ENCODE assay signal across 25 mouse cellular contexts in genomic region chr5:137590507-137590906, GRCm38 (mm10). TPM values are rescaled to one million over a fixed set of nuclear protein-coding genes. Genes with fewer than 3 reads are reported as not detected.
A peak's percentile ranks its signal among the peaks of the same experiment; 100 is the strongest.
DNase-seq lines count a peak whose midpoint lies in the region; TF ChIP-seq lines count a peak whose summit lies in the region.
"Had no signal": no experiment of that assay in that cellular context is flagged by ENCODE, and none has a peak within 500 bp of the region (broad histone marks: within the 10 kb centered on the region; RNA-seq: fewer than 3 reads in every experiment).

No protein-coding gene starts in this region.

- no peak for TF ChIP-seq CTCF in MEL (IDR thresholded peaks at IDR 0.05 in 2 of 3, conservative IDR thresholded peaks at IDR 0.05 in 1 of 3; ENCODE audit: control insufficient read depth in 1 of 3, insufficient read depth in 1 of 3, low read depth in 2 of 3, low read length in 3 of 3, poor library complexity in 1 of 3, severe bottlenecking in 1 of 3)

- no peaks in the 10 kb centered on the region for H3K79me2 ChIP-seq in MEL (ENCODE audit: control insufficient read depth, insufficient read depth, low read length, poor library complexity)

- no peak overlapping the region for H3K4me3 ChIP-seq in MEL (ENCODE audit: control insufficient read depth in 1 of 2, insufficient read depth in 1 of 2, low read depth in 2 of 2, low read length in 2 of 2)
- H3K4me3 ChIP-seq: embryonic facial prominence, embryonic 13.5 days; embryonic facial prominence, embryonic 15.5 days; erythroblast, embryonic 14.5 days; forebrain, embryonic 10.5 days; forebrain, embryonic 12.5 days had no signal

- no peak for TF ChIP-seq EP300 in MEL (IDR thresholded peaks at IDR 0.05; ENCODE audit: low read depth in 1 of 2, low read length in 2 of 2)

- no peak for TF ChIP-seq POLR2A in MEL (IDR thresholded peaks at IDR 0.05; ENCODE audit: control insufficient read depth in 1 of 2, insufficient read depth in 1 of 2, low read depth in 1 of 2, low read length in 2 of 2, poor library complexity in 1 of 2)

- no peak overlapping the region for H3K27ac ChIP-seq in MEL (ENCODE audit: control insufficient read depth, low read depth, low read length)
- H3K27ac ChIP-seq: embryonic facial prominence, embryonic 13.5 days; embryonic facial prominence, embryonic 15.5 days; forebrain, embryonic 10.5 days; forebrain, embryonic 12.5 days had no signal

- peaks cover 0 to 2% of the 10 kb centered on the region in 2 experiments; a peak in 1 of 4 replicates for H3K36me3 ChIP-seq in MEL (ENCODE audit: control insufficient read depth in 1 of 2, insufficient read depth in 2 of 2, low read length in 2 of 2)
- H3K36me3 ChIP-seq: embryonic facial prominence, embryonic 13.5 days; embryonic facial prominence, embryonic 15.5 days; forebrain, embryonic 10.5 days; forebrain, embryonic 12.5 days had no signal

- no peak for TF ChIP-seq RAD21 in MEL (IDR thresholded peaks at IDR 0.05; ENCODE audit: low read depth, low read length)

- no peak overlapping the region for H3K9ac ChIP-seq in MEL (ENCODE audit: control insufficient read depth, low read depth, low read length, poor library complexity, severe bottlenecking)
- H3K9ac ChIP-seq: embryonic facial prominence, embryonic 13.5 days; embryonic facial prominence, embryonic 15.5 days; forebrain, embryonic 12.5 days had no signal

- no peaks in the 10 kb centered on the region for H3K4me1 ChIP-seq in MEL (ENCODE audit: control insufficient read depth in 1 of 2, insufficient read depth in 2 of 2, low read length in 2 of 2)
- H3K4me1 ChIP-seq: embryonic facial prominence, embryonic 13.5 days; embryonic facial prominence, embryonic 15.5 days; forebrain, embryonic 10.5 days; forebrain, embryonic 12.5 days had no signal

- DNase-seq in 3134 (ENCODE audit: extremely low read depth, insufficient read length, low spot score) = peak; percentile 64
- peak; percentile 61 for DNase-seq in 416B (ENCODE audit: low read depth)
- peak; percentile 30 for DNase-seq in MEL (ENCODE audit: low read depth, low spot score)
- no peak for DNase-seq in adrenal gland, postnatal 14 days
- DNase-seq in layer of hippocampus, adult 11-12 months (ENCODE audit: low spot score) = no peak
- no peak for DNase-seq in liver
- DNase-seq: adrenal gland, adult 8-10 months; adrenal gland, postnatal 25 days; cerebellum, adult 11 months; cerebellum, adult 18-20 months; cerebellum, adult 8-10 months; cerebellum, adult 9-11 months; cerebellum, postnatal 14 days; cerebellum, postnatal 36 days; embryo, embryonic 11 days had no signal

- H3K27me3 ChIP-seq in MEL (ENCODE audit: control insufficient read depth in 1 of 2, insufficient read depth in 2 of 2, low read length in 2 of 2) = no peaks in the 10 kb centered on the region
- H3K27me3 ChIP-seq: embryonic facial prominence, embryonic 13.5 days; embryonic facial prominence, embryonic 15.5 days; forebrain, embryonic 12.5 days; Patski had no signal

- H3K9me3 ChIP-seq in MEL (replicated peaks; ENCODE audit: insufficient read depth, low read length) = no peaks in the 10 kb centered on the region
- H3K9me3 ChIP-seq: embryonic facial prominence, embryonic 15.5 days; forebrain, embryonic 10.5 days had no signal

TF ChIP-seq in MEL, 35 proteins besides CTCF, POLR2A, EP300 and RAD21:
- TF ChIP-seq MAFK (IDR thresholded peaks at IDR 0.05; ENCODE audit: borderline replicate concordance, low read depth, low read length) = no peak
- no peak for TF ChIP-seq ZNF384 (IDR thresholded peaks at IDR 0.05; ENCODE audit: low read depth, low read length)
- TF ChIP-seq CHD1 (IDR thresholded peaks at IDR 0.05; ENCODE audit: low read depth, low read length) = no peak

RNA-seq across cellular contexts. Expression of gene Mospd3, which starts 10.4 kb away (rescaled TPM):
- 11.9 and 12.4 TPM in 2 replicates for total RNA-seq in MEL (2012; rRNA removed)
- 100 to 1,000 TPM in 1 of 2 experiments, not detected in 1; 144 TPM for polyA plus RNA-seq in MEL (2012; ENCODE audit: insufficient read depth in 1 of 2, insufficient read length in 2 of 2, low read depth in 1 of 2, low replicate concordance in 2 of 2, missing spikeins in 1 of 2)
- total RNA-seq in adrenal gland, postnatal 14 days (2021) = 42.5 and 44.9 TPM in 2 replicates

RNA-seq across cellular contexts. Expression of gene Tfr2, which starts 20.9 kb away (rescaled TPM):
- total RNA-seq in MEL (2012; rRNA removed) = 76.9 and 96.2 TPM in 2 replicates
- polyA plus RNA-seq in MEL (2012; ENCODE audit: insufficient read depth in 1 of 2, insufficient read length in 2 of 2, low read depth in 1 of 2, low replicate concordance in 2 of 2, missing spikeins in 1 of 2) = 100 to 1,000 TPM in 1 of 2 experiments, not detected in 1; 112 TPM
- total RNA-seq in adrenal gland, postnatal 14 days (2021) = 1.4 and 26.4 TPM in 2 replicates
- polyA plus RNA-seq: Patski had no signal

RNA-seq across cellular contexts. Expression of gene Pcolce, which starts 23.1 kb away (rescaled TPM):
- total RNA-seq in MEL (2012; rRNA removed) = 0.07 and 0.23 TPM in 2 replicates
- under 1 TPM in 1 of 2 experiments, not detected in 1; 0.77 TPM for polyA plus RNA-seq in MEL (2012; ENCODE audit: insufficient read depth in 1 of 2, insufficient read length in 2 of 2, low read depth in 1 of 2, low replicate concordance in 2 of 2, missing spikeins in 1 of 2)
- 414 and 471 TPM in 2 replicates for total RNA-seq in adrenal gland, postnatal 14 days (2021)
- total RNA-seq: common myeloid progenitor, adult 5-6 weeks had no signal

RNA-seq across cellular contexts. Expression of gene Actl6b, which starts 37.2 kb away (rescaled TPM):
- total RNA-seq in MEL (2012; rRNA removed) = 0.15 TPM in 1 of 2 replicates, not detected in the other
- not detected for polyA plus RNA-seq in MEL (2012; ENCODE audit: insufficient read depth in 1 of 2, insufficient read length in 2 of 2, low read depth in 1 of 2, low replicate concordance in 2 of 2, missing spikeins in 1 of 2)
- total RNA-seq in adrenal gland, postnatal 14 days (2021) = 2.8 and 3.8 TPM in 2 replicates
- total RNA-seq: common myeloid progenitor, adult 5-6 weeks had no signal
- polyA plus RNA-seq: activated CD4-positive, CD25-positive, alpha-beta regulatory T cell, adult 4 months; C2C12; erythroblast, embryonic 14.5 days; G1E; Patski had no signal

RNA-seq across cellular contexts. Expression of gene Fbxo24, which starts 38.3 kb away (rescaled TPM):
- 0.13 and 0.42 TPM in 2 replicates for total RNA-seq in MEL (2012; rRNA removed)
- polyA plus RNA-seq in MEL (2012; ENCODE audit: insufficient read depth in 1 of 2, insufficient read length in 2 of 2, low read depth in 1 of 2, low replicate concordance in 2 of 2, missing spikeins in 1 of 2) = under 1 TPM in 1 of 2 experiments, not detected in 1; 0.46 TPM
- 0.38 and 0.85 TPM in 2 replicates for total RNA-seq in adrenal gland, postnatal 14 days (2021)
- total RNA-seq: common myeloid progenitor, adult 5-6 weeks had no signal
- polyA plus RNA-seq: erythroblast, embryonic 14.5 days had no signal

Comparison
In these comparisons a context has a peak if more than half of its experiments do, and no peak if none do; other contexts are left out.
1. DNase-seq: peak in 3134 (single experiment), 416B (single experiment) and MEL (single experiment); none in adrenal gland, postnatal 14 days (single experiment), layer of hippocampus, adult 11-12 months (single experiment) and liver (single experiment).
2. RNA of gene Pcolce, which starts 23.1 kb away (total RNA-seq): 414 to 471 TPM in adrenal gland, postnatal 14 days; 0.07 to 0.23 TPM in MEL; every median in the first group is over 100 times any median in the second.